Mouse (Mus musculus) heart, postnatal 0 days (tissue): ENCODE measurements around the gene Sec31a.

Experiments used
- CTCF ChIP-seq: IDR thresholded peaks from 2 replicates; pipeline ENCODE4 v1.5.1; 2016; ENCODE audit warnings: antibody characterized with exemption, control low read depth, low read depth
- EP300 ChIP-seq: IDR thresholded peaks from 2 replicates; pipeline ENCODE4 v1.6.1; 2016; ENCODE audit warnings: antibody characterized with exemption, low read depth

GRCm38 (mm10) chr5:100462374-100462773 is 46.3 kb upstream of the Sec31a start:
- TF ChIP-seq CTCF (no peak), EP300 (no peak)
